Mouse (Mus musculus) liver, embryonic 14.5 days (tissue): ENCODE measurements around the gene Olfr111.

Source experiments
- CTCF ChIP-seq: IDR thresholded peaks from 2 replicates; pipeline ENCODE4 v1.5.1; 2016; ENCODE audit warnings: antibody characterized with exemption, low read depth, control low read depth
- EP300 ChIP-seq: IDR thresholded peaks from 2 replicates; pipeline ENCODE4 v1.6.1; 2016; ENCODE audit warnings: antibody characterized with exemption, low read depth

DNA sequence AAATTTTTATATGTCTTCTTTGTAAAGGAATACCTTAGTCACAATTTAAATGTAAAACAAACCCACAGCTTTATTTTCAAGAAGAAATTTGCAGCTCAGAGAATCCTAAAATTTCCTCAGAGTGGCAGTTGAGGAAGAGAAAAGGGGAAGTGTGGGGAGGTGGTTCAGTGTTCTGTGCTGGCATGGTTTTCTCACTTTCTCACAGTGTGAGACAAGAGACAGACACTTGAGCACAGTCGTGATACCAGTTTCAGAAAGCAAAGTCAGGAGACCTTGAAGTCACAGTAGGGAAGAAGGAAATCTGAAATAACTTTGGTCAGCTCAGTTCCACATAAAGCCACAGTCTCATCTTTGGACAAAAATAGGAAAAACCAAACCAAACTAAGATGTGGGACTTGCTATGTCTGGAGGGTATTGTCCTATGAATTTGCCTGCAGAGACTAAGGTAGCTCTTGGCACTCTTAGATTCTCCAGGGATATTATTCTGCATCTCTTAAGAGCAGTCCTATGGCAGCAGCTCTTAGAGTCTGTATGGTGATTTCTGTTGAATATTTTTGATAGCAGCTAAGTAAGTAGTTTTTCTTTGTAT is 15.8 kb upstream of the Olfr111 start, which contains the start of gene Olfr110:
- TF ChIP-seq CTCF, result no peak
- TF ChIP-seq EP300, result no peak
